Mouse (Mus musculus): ENCODE data around the gene Rac1. TPM values are rescaled to one million over a fixed set of nuclear protein-coding genes. Genes with fewer than 3 reads are reported as not detected.
"Not testable (repeated sequence)": the region's sequence is repeated elsewhere in the genome, so short reads cannot be mapped to it uniquely, and the experiment has no call there.

Gene Rac1
- total RNA-seq, 2 experiments from 2014 or later, result 403 TPM

DNA sequence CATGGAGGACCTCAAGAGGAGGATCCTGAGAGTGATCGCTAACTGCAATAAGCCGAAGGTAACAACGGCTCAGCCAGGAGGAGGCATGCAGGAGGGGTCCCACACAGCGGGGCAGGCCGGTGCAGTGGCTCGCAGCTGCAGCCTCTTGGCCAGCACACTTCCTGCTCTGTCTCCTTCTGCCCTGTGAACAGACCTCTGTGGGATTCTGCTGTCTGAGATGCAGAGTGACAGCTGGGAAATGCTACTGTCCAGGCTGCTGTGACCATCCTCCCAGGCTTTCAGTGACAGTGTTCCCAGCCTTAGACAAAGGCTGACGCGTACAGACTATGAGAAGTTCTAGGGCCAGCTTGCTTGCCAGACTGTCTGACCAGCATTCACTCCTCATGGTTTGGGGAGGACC lies 26.7 kb downstream of the Rac1 start:
- intact Hi-C loops (cut with DNase I), result no loop called here
- no peak for DNase-seq (ENCODE audit: low spot score in 2 of 2)

DNA sequence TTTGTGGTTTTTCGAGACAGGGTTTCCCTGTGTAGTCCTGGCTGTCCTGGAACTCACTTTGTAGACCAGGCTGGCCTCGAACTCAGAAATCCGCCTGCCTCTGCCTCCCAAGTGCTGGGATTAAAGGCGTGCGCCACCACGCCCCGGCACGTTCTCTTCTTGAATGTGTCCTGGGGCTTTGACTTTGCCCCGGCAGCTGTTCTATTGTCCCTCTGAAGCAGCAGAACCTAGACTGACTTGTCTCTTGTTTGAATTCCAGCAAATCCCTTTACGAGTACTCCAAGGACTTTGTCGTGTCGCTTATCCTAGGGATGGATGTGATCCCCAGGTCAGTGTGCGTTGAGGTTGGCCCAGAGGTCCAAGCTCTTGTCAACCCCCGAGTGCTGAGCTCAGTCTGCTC lies 27.1 kb downstream of the Rac1 start:
- intact Hi-C loops (cut with DNase I), result not testable (repeated sequence)

DNA sequence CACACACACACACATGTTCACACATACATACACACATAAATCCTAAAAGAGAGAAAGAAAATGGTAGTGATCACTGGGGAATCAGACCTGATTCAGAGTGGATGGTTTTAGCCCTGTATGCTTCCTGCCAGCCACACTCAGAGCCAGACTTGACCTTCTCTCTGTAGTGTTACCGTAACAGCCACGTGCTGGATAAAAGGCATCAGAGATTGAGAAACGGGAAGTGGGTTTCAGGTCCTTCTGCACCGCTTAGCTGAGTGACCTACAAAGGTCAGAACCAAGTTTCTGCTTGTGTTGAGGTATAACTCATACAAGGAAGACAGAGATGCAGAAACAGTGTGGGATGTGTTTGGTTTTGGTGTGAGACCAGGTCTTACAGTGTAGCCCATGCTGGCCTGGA lies 28.1 kb downstream of the Rac1 start:
- intact Hi-C loops (cut with DNase I), result no loop called here
- DNase-seq (ENCODE audit: low spot score in 2 of 2), result no peak

More for the DNA sequence above, 27.1 kb downstream of the Rac1 start:
- not testable (repeated sequence) for DNase-seq (ENCODE audit: low spot score in 2 of 2)

DNA sequence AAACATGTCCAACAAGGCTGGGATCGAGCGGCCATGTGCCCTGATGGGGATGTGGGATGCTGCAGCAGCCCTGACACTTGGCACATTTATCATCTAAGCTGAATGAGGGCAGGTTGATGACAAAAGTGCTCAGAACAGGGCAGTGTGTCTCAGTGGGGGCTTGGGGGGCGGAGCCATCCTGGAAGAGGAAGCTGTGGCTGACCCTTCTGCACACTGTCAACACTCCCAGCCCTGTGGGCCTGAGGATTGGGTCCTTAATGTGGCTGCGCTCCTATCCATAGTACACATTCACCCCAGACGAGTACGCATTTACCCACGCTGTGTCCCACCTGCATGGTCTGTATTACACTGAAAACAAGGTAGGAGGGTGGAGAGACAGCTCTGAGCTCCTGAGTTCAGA lies 28.6 kb downstream of the Rac1 start:
- DNase-seq (ENCODE audit: low spot score in 2 of 2), result no peak
- intact Hi-C loops (cut with DNase I), result no loop called here

DNA sequence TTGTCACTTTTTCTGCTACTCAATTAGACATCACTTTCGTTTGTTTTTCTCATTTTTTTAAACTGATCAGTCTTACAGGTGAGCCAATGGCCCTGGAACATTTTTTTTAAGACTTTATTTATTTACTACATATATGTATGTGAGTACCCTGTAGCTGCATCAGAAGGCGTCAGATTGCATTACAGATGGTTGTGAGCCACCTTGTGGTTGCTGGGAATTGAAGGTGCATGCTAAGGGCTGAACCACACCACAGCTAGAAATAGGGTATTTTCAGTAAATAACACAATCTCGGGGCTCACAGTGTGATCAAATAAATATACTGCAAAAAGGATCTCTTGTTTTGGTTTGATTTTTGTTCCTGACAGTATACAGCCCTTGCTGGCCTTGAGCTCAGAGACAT lies 30.4 kb downstream of the Rac1 start:
- DNase-seq (ENCODE audit: low spot score in 2 of 2), result no peak
- intact Hi-C loops (cut with DNase I), result no loop called here

DNA sequence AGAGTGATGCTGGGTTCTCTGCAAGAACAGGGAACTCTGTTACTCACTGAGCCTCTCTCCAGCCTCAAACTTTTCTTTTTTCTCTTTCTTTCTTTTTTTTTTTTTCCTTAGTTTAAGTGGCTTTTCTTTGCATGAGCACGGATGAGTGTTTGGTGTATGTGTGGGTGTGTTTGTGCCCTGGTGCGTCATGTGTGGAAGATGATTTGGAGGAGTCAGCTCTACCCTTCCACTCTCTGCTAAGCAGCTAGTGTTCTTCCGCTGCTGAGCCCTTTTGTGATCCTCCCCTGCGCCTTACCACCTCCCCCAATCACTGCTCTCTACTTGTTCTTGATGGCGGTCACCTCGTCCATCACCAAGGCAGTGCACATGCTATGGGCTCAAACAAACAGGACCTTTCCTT lies 32.1 kb downstream of the Rac1 start:
- no peak for DNase-seq (ENCODE audit: low spot score in 2 of 2)
- intact Hi-C loops (cut with DNase I), result no loop called here

DNA sequence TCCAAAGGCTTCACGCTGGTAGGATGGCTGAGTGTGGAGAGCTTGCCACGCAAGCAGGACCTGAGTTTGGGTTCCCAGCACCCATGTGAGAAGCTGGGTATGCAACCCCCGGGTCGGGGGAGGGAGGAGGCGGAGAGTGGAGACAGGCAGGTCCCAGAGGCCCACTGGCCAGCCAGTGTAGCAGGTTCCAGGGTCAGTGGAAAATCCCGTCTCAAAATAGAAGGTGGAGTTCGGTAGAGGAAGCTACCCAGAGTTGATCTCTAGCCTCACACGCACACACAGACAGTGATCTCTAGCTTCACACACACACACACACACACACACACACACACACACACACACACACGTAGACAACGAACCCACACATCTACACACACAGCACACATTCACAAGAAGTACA lies 34.7 kb downstream of the Rac1 start:
- no peak for DNase-seq (ENCODE audit: low spot score in 2 of 2)
- intact Hi-C loops (cut with DNase I), result no loop called here

DNA sequence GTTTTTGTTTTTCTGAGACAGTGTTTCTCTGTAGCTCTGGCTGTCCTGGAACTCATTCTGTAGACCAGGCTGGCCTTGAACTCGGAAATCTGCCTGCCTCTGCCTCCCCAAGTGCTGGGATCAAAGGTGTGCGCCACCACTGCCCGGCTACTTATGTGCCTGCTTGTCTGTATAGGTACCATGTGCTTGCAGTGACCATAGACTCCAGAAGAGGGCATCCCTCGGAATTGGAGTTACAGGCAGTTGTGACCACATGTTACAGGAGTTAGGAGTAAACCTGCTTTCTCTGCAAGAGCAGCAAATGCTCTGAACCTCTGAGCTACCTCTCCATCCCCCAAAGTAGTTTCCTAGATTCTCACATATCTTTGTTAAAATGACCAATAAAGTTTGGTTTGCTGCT lies 36.1 kb downstream of the Rac1 start:
- peak in 1 of 2 experiments; percentile 29 for DNase-seq (ENCODE audit: low spot score in 2 of 2)
- intact Hi-C loops (cut with DNase I), result no loop called here

DNA sequence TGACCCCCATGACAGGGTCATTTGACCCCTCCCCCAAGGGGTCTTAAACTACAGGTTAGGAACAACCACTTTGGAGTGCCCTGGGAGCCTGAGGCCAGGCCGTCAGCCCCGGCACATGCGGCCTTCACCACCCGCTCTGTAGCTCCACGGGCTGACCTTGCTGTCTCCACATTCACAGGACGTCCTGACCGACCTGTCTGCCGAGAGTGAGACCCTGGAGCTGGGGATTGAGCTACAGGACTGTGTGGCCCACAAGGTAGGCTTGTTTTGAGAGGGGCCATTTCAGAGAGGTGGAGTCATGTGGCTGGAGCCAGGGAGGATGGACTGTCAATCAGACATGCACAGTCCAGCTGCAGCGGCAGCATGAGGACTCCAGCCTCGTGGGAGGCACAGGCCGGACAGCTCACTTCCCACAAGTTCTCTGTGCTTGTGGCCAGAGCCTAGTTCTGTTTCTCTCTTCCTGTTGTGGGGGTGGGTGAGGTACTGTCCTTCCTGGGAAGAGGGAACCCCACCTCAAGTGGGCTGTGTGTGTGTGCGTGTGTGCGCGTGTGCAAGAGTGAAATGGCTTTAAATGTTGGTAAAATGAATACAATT lies 38.0 kb downstream of the Rac1 start:
- DNase-seq (ENCODE audit: low spot score in 2 of 2), result no peak
- intact Hi-C loops (cut with DNase I), result no loop called here

DNA sequence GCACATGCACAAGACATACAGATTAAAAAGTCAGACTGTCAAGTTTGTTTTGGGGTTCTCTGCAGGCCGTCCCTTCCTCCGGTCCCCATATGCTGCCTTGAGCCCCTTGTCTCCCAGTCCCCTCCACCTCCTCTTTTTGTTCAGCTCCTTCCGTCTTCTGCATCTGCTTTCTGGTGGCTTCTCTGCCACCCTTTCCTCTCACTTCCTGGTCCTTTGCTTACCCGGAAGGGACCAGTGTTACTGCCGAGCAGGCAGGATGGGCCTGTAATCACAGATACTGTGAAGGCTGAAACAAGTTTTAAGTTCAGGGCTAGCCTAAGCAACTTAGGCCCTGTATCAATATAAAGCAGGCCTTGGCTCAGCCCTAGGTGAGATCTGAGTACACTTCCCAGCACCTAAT lies 39.8 kb downstream of the Rac1 start:
- no peak for DNase-seq (ENCODE audit: low spot score in 2 of 2)
- intact Hi-C loops (cut with DNase I), result no loop called here

DNA sequence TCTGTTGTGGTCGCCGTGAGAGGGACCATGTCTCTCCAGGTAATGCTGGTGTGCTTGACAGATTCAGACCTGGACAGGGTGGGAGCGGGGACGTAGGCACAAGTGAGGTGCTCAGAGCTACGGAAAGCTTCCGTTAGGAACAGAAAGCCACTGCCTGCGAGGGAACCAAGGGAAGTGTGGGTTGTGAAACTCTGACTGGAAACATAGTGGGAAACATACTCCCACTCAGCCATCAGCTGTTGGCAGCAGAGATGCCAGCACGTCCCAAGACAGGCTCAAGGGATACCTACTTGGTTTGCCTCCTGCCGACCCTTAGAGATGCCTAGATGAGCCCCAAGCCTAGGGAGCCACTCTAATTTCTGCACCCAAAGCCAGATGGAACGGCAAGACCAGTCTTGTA lies 40.6 kb downstream of the Rac1 start:
- DNase-seq (ENCODE audit: low spot score in 2 of 2), result no peak
- intact Hi-C loops (cut with DNase I), result no loop called here

DNA sequence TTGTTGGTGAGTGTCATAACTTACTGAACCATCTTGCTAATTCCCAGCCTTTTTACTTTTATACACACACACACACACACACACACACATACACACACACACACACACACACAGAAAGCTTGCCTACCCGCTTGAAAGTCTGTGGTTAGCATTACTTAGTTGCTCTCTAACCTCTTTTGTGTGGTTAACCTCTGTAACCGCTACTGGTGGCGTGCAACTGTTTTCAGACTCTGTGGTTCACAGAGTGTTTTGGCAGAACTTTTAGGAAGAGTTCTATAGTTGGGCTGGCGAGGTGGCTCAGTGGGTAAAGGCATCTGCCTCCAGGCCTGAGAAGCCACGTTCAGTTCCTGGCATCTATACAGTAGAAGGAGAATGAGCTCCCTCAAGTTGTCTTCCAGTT lies 42.9 kb downstream of the Rac1 start:
- no peak for DNase-seq (ENCODE audit: low spot score in 2 of 2)
- intact Hi-C loops (cut with DNase I), result no loop called here

DNA sequence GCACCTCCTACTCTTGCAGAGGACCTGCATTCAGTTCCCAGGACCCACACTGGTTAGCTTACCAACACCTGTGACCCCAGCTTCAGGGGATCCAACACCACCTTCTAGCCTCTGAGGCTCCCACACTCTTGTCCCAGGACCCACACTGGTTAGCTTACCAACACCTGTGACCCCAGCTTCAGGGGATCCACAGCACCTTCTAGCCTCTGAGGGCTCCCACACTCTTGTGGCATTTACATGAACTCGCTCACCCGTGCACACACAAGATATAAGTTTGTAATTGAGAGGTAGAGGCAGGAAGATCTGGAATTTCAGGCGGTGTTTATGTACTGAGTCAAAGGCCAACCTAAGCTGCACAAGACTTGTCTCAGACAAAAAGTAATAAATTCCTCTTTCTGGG lies 49.9 kb downstream of the Rac1 start:
- DNase-seq (ENCODE audit: low spot score in 2 of 2), result no peak
- intact Hi-C loops (cut with DNase I), result no loop called here

DNA sequence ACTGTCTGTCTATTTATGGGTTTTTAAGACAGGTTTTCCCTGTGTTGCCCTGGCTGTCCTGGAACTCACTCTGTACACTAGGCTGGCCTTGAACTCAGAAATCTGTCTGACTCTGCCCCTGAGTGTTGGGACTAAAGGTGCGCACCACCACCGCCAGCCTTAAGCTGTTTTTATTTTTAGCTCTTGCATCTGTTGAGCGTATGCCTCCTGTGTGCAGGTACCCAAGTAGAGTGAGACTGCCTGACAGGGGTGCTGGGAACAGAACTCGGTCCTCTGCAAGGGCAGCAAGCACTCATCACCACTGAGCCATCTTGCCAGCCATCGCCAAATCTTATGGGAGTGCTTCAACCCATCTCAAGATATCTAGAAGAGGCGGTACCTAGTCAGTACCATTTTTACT lies 51.8 kb downstream of the Rac1 start:
- intact Hi-C loops (cut with DNase I), result no loop called here
- no peak for DNase-seq (ENCODE audit: low spot score in 2 of 2)

DNA sequence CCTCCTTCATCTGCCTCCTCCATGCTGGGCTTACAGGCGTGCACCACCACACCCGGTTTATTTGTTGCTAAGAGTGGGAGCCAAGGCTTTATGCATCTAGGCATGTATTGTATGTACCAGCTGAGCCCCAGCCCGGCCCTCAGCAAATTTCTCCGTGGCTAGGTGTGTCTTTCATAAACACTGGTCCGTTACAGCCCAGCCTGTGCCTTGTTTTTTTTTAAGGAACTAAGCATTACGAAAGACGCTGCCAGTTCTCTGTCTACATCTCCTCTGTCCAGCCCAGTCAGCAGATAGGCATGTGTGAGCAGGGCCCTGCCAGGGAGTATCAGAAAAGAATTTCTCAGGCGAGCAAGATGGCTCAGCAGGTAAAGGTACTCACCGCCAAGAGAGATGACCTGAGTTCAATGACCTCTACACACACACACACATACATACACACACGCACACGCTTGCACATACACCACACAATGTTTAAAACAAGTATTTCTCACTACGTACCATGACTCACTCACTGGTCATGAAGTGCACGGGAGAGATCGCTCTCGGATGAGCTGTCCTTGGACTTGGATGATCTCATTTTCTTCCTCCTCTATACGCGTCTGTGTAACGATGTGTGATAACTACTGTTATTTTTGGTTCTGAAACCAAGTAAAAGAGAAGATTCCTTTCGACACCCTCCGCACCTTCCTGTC lies 52.5 kb downstream of the Rac1 start:
- DNase-seq (ENCODE audit: low spot score in 2 of 2), result peak in 1 of 2 experiments; percentile 38
- intact Hi-C loops (cut with DNase I), result no loop called here

DNA sequence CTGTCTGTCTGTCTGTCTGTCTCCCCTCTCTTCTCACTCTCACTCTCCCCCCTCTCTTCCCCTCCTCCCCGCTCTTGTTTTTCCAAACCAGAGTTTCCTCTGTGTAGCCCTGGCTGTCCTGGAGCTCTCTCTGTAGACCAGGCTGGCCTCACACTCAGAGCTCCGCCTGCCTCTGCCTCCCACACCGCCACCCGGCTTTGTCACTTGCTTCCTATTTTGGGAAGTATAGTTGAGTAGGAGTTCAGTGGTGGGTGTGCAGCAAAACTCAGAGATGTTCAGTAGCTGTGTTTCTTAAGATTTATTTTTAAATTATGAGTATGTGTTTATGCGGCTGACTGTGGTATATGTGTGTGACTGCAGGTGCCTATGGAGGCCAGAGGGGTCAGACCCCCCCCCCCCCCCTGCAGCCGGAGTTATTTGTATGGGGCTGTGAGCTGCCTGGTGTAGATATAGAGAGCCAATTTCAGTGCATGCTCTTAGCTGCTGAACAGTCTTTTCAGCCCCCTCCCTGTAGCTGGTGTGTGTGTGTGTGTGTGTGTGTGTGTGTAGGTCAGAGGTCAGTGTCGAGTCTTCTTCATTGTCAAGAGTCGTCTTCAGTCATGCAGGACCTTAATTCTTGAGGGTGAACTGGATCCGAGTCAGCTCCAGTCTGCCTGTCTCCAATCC lies 55.8 kb downstream of the Rac1 start:
- DNase-seq (ENCODE audit: low spot score in 2 of 2), result peak; percentile 40 to 64
- intact Hi-C loops (cut with DNase I), result no loop called here

DNA sequence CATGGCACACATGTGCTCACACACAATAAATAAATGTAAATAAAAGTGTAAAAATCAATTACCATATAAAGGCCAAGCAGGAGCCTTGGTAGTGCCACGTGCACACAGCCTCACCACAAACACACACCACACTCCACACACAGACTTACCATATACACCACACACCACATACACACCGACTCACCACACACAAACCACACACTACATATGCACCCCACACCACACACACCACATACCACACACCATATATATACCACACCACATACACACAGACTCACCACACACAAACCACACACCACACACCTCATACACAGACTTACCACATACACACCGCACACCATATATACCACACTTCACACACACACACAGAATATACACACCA lies 56.7 kb downstream of the Rac1 start:
- no peak for DNase-seq (ENCODE audit: low spot score in 2 of 2)
- intact Hi-C loops (cut with DNase I), result no loop called here

DNA sequence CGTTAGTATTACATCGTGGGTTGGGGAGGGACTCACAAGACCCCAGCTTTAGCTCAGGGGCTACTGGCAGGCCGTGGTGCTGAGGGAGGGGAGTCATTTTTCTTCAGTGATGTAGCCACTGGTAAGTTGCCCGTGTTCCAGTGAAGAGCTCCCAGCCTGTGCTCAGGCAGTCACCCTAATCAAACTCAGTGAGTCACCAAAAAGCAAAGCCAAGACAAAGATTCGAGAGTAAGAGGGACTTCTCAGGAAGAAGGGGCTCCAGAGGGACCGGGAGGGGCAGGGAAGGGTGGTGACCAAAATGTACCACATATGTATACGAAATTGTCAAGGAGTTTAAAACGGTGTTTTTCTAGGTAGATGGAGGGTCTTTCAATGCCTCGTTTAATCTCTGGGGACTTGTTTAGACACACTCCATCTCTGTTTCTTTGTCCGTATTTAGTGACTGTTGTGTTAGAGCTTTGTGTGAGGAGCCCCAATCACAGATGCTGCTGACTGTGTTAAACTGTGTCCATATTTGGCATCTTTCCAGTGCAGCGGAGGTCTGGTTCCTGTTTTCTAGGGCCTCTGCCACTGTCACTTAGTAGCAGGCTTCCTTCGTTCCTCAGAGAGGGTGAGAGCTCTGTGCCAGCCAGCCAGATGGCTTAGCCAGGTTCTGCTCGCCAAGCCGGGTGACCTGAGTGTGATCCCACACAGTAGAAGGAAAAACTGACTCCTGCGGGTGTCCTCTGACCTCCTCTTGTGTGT lies 57.2 kb downstream of the Rac1 start:
- intact Hi-C loops (cut with DNase I), result no loop called here
- peak; percentile 63 to 66 for DNase-seq (ENCODE audit: low spot score in 2 of 2)

DNA sequence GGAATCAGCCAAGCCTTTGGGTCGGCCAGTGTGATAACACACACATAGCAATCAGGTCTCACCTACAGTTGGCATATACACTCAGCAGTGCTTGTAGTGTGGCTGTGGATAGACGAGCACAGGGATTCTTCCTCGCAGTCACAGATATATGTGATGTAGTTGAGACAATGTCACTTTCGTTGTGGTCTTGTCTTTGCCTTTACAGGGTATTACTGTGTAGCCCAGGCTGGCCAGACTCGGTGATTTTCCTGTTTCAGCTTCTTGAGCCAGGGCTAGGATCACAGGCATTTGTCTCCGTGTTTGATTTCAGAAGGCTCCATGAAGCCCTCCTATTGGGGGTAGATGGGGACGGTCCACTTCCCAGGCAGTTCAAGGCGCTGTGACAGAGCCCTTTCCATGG lies 58.2 kb downstream of the Rac1 start:
- DNase-seq (ENCODE audit: low spot score in 2 of 2), result no peak
- intact Hi-C loops (cut with DNase I), result no loop called here

DNA sequence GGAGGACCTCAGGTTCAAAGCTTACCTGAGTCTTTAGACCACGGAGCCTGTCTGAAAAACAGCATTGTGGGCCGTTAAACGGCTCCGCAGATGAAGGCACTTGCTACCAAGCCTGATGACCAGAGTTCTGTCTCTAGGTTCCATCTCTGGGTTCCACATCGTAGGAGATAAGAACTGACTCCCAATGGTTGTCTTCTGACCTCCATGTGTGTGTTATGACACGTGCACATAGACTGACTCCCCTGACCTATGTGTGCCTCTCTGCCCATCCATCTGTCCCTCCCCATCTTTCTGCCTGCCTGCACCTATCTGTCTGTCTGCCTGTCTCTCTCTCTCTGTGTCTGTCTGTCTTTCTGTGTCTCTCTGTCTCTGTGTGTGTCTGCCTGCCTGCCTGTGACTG lies 59.9 kb downstream of the Rac1 start:
- no peak for DNase-seq (ENCODE audit: low spot score in 2 of 2)
- intact Hi-C loops (cut with DNase I), result no loop called here
